Mouse (Mus musculus): ENCODE data around the gene Vps41. TPM values are rescaled to one million over a fixed set of nuclear protein-coding genes. Genes with fewer than 3 reads are reported as not detected.

Vps41 gene
- polyA plus RNA-seq, 1 experiment from 2014 or later = 116 TPM

DNA sequence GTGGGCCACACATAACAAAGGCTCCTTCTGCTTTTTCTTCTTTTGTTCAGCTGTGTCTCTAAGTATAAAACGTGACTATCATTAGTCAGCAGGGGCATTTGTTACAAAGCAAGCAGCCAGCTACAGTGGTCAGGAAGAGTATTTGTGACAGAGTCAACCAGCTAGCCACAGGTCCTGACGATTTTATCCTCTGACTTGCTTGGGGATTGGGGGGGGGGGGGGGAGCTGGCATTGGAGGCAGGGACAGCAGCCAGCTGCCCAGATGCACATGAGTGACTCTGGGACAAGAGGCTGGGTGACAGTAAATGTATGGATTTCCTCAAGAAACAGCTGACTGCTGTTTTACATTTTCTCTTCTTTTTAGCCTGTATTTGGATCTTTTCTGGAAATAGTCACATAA lies 50.8 kb downstream of the Vps41 start:
- WGBS = 2% methylated on average over 2 of the region's 2 CpGs
- no peak overlapping the region for H3K27ac ChIP-seq (replicated peaks)
- no peak for ATAC-seq (ENCODE audit: low FRiP score, low read depth)
- H3K9ac ChIP-seq = no peak overlapping the region
- no peaks in the 10 kb centered on the region for H3K27me3 ChIP-seq
- no peak overlapping the region for H3K4me3 ChIP-seq
- peaks cover 7% of the 10 kb centered on the region for H3K4me1 ChIP-seq (replicated peaks)
- H3K36me3 ChIP-seq = no peaks in the 10 kb centered on the region
- no peaks in the 10 kb centered on the region for H3K9me3 ChIP-seq
- H3K4me2 ChIP-seq = no peak overlapping the region

DNA sequence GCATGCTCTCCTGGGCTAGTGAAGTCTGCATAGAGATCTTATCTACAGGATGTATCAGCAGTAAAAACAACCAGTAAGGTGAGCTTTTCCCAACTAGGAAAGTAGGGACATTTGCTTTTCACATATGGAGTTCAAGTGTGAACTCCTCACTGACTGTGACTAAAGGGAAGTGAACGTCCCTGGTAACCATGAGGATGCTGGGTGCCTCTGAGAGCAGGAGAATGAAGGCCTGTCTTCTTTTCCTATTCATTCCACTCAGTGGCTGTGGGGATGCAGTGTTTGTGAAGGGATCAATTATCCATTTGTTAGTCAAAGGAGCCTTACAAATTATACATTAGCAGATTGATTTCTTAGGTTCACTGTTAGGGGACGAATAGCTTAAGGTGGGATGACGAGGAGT lies 51.4 kb downstream of the Vps41 start:
- Histone ChIP-seq H3K9ac (no peak overlapping the region), H3K36me3 (no peaks in the 10 kb centered on the region)

DNA sequence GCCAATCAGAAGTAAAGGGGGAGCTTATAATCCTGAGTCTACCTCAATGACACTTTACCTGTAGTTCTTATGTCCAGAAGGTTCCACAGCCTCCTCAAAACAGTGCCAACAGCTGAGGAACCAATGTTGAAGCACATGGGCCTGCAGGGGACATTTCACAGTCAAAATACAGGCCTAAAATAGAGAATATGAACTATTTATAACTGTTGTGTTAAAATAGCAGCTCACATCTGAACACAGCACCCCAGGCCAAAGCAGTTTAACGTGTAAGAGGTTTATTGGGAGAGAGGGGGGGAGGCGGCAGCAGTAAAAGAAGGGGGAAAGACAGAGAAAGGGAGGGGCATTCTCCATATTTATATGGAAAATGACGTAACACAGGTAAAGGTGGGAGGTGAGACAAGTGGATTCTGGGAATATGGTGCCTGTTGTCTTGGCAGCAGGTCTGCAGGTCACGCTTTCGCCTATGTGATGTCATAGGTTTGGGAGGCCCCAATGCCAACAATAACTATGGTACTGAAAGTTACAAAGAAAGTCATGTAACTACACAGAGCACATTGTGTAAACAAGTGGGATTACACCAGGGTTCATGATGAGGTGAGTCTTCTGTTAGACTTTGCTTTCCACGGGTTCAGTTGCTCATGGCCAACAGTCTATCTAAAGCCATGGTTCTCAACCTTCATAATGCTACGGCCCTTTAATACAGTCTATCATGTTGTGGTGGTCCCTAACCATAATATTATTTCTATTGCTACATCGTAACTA lies 56.5 kb downstream of the Vps41 start:
- no peak overlapping the region for H3K27ac ChIP-seq (replicated peaks)
- H3K4me1 ChIP-seq (replicated peaks) = peaks cover under 1% of the 10 kb centered on the region; the same call in 1 of the 2 replicates
- no peak overlapping the region for H3K4me3 ChIP-seq
- no peaks in the 10 kb centered on the region for H3K27me3 ChIP-seq
- H3K4me2 ChIP-seq = no peak overlapping the region
- WGBS = 95% methylated on average over 8 of the region's 8 CpGs
- no peak for ATAC-seq (ENCODE audit: low FRiP score, low read depth)
- H3K36me3 ChIP-seq = no peaks in the 10 kb centered on the region
- no peaks in the 10 kb centered on the region for H3K9me3 ChIP-seq
- no peak overlapping the region for H3K9ac ChIP-seq

More for the DNA sequence above, 51.4 kb downstream of the Vps41 start:
- Histone ChIP-seq H3K4me1 (replicated peaks) (peaks cover 7% of the 10 kb centered on the region), H3K9me3 (no peaks in the 10 kb centered on the region), H3K27me3 (no peaks in the 10 kb centered on the region), H3K4me2 (no peak overlapping the region), H3K4me3 (no peak overlapping the region), H3K27ac (replicated peaks) (no peak overlapping the region)
- 33% methylated on average over 3 of the region's 3 CpGs for WGBS
- no peak; the same call in 1 of the 2 replicates for ATAC-seq (ENCODE audit: low FRiP score, low read depth)

DNA sequence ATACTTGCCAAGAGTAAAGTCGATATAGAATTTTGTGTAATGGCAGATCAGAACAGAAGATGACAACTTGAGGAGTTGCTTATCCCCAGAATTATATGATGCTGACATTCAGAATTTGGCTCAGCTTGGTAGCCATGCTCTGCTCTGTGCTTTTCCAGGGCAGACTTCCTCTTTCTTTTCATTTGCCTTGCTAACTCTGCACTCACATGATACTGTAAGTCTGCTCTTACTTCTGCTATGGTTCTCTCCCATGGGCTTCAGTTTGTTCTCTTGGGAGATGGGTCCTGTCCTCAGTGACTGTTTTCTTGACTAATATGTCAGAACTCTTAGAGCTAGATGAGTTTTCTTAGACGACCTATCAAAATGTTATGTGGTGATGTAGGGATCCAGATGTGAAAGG lies 64.2 kb downstream of the Vps41 start:
- Histone ChIP-seq H3K9me3 (no peaks in the 10 kb centered on the region), H3K4me1 (replicated peaks) (no peaks in the 10 kb centered on the region), H3K27me3 (no peaks in the 10 kb centered on the region), H3K4me3 (no peak overlapping the region), H3K27ac (replicated peaks) (no peak overlapping the region), H3K36me3 (no peaks in the 10 kb centered on the region), H3K4me2 (no peak overlapping the region), H3K9ac (no peak overlapping the region)
- 91% methylated on average over 2 of the region's 2 CpGs for WGBS
- ATAC-seq (ENCODE audit: low FRiP score, low read depth) = no peak

DNA sequence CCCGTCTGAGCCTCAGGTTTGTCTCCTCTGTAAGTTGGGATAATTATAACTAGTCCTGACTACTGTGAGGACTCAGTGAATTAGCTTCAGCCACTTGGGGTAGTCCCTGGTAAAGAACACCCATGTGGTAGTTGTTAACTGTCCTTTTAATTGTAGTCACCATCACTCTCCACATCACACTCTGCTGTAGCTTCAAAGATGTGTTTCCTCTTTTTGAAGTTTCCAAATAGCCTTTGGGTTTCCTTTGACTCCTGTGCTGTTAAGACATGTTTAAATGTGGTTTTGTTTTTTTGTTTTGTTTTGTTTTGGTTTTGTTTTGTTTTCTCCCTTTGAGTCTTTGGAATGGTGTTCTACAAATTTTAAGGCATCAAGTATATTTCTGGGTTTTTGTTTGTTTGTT lies 68.6 kb downstream of the Vps41 start:
- H3K36me3 ChIP-seq = no peaks in the 10 kb centered on the region
- H3K9ac ChIP-seq = no peak overlapping the region
- no peaks in the 10 kb centered on the region for H3K27me3 ChIP-seq
- H3K4me1 ChIP-seq (replicated peaks) = peaks cover 7% of the 10 kb centered on the region
- WGBS = 88% methylated on average over 1 of the region's 1 CpGs
- H3K27ac ChIP-seq (replicated peaks) = no peak overlapping the region
- ATAC-seq (ENCODE audit: low FRiP score, low read depth) = no peak
- no peak overlapping the region for H3K4me2 ChIP-seq
- no peak overlapping the region for H3K4me3 ChIP-seq
- no peaks in the 10 kb centered on the region for H3K9me3 ChIP-seq

DNA sequence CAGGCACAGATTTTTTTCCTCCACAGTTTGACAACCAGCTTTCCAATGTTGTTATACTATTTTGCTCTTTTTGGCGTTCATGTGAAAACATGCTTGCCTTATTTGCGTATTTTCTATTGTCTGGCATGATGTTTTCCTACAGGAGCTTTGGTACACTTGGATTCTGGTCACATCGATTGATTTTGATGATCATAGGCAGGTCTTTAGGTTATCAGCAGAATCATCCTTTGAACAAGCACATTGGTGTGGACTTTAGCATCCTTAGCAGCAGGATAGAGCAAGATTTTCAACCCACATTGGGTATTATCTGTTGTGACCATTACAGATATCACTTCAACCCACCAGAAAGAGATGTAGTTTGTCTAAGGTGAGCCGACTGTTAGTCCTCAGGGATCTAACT lies 71.0 kb downstream of the Vps41 start:
- 94% methylated on average over 4 of the region's 4 CpGs for WGBS
- Histone ChIP-seq H3K4me1 (replicated peaks) (peaks cover 7% of the 10 kb centered on the region), H3K27me3 (no peaks in the 10 kb centered on the region), H3K4me3 (no peak overlapping the region), H3K36me3 (no peaks in the 10 kb centered on the region), H3K27ac (replicated peaks) (no peak overlapping the region), H3K9me3 (no peaks in the 10 kb centered on the region), H3K9ac (no peak overlapping the region), H3K4me2 (no peak overlapping the region)
- ATAC-seq (ENCODE audit: low FRiP score, low read depth) = no peak

DNA sequence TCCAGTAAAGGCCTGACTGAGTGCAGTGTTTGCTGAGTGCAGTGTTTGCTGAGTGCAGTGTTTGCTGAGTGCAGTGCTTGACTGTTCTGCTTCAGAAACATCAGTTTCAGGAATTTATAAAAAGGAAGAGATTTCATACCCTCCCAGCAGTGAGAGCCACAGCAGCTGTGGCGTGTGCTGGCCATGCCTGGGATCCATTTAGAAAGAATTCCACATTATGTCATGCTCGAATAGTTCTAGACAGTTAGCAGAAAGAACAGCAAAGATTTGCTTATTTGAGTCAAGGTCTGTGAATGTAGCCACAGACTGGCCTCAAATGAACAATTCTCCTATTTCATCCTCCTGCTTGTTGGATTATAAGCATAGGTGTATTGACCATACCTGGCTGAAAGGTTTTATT lies 71.6 kb downstream of the Vps41 start:
- no peaks in the 10 kb centered on the region for H3K36me3 ChIP-seq
- no peak overlapping the region for H3K4me2 ChIP-seq
- H3K4me1 ChIP-seq (replicated peaks) = peaks cover 7% of the 10 kb centered on the region
- no peak for ATAC-seq (ENCODE audit: low FRiP score, low read depth)
- 53% methylated on average over 2 of the region's 2 CpGs for WGBS
- H3K9me3 ChIP-seq = no peaks in the 10 kb centered on the region
- H3K27ac ChIP-seq (replicated peaks) = no peak overlapping the region
- no peak overlapping the region for H3K9ac ChIP-seq
- no peaks in the 10 kb centered on the region for H3K27me3 ChIP-seq
- H3K4me3 ChIP-seq = no peak overlapping the region

DNA sequence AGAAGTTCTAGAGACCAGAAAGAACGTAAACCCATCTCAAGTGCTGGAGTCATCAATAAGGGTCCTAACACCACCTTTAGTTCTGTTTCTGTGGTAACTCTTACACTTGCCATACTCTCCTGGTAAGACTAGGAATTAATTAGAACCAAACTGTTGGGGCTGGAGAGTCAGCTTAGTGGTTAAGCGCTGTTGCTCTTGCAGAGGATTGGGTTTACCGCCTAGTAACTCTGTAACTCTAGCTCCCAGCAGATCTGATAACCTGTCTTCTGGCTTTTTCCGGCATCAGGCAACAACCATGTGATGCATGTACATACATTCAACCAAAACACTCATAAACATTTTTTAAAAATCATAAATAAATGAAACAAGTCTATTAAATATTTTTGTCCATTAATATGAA lies 72.6 kb downstream of the Vps41 start:
- Histone ChIP-seq H3K9ac (no peak overlapping the region), H3K27ac (replicated peaks) (no peak overlapping the region), H3K4me2 (no peak overlapping the region), H3K4me3 (no peak overlapping the region), H3K36me3 (no peaks in the 10 kb centered on the region), H3K9me3 (no peaks in the 10 kb centered on the region), H3K4me1 (replicated peaks) (peaks cover 7% of the 10 kb centered on the region), H3K27me3 (no peaks in the 10 kb centered on the region)
- ATAC-seq (ENCODE audit: low FRiP score, low read depth) = no peak
- WGBS = 93% methylated on average over 4 of the region's 4 CpGs

DNA sequence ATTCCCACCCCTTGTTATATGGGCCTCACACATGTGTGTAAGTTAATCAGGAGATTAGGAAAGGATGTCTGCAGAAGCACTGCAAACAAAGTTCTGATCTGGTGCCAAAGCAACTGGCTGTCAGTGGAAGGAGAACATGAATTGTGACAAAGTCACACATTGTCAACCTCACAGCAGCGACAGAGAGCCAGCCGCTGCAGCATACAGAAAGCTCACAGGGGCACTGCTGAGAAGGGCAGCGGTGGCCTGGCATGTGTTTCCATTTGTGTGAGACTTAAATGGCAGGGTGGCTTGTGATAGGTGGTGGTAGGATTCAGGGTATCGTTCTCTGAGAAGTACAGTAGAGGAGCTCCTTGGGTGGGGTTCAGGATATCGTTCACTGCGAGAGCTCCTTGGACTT lies 73.0 kb downstream of the Vps41 start:
- Histone ChIP-seq H3K9ac (no peak overlapping the region), H3K4me2 (no peak overlapping the region), H3K27ac (replicated peaks) (no peak overlapping the region), H3K4me1 (replicated peaks) (peaks cover 7% of the 10 kb centered on the region), H3K27me3 (no peaks in the 10 kb centered on the region), H3K4me3 (no peak overlapping the region), H3K36me3 (no peaks in the 10 kb centered on the region), H3K9me3 (no peaks in the 10 kb centered on the region)
- ATAC-seq (ENCODE audit: low FRiP score, low read depth) = no peak
- WGBS = 69% methylated on average over 6 of the region's 6 CpGs

DNA sequence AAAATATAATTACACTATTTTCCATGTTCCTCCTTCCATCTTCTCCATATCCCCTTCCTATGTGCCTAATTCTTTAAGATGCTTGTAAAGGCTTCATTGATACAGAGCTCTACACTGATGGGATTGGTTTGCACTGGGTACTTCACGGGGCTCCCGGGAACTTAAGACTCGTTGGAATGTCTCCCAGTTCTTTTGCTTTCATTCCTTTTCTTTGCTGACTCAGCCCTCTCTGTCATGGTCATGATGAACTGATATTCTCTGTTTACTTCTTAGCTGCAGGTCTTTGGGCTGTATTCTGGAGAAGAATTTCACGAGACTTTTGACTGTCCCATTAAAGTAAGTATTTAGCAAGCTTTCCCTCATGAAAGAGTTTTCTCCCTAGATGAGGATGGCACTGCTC lies 74.2 kb downstream of the Vps41 start:
- WGBS = 67% methylated on average over 4 of the region's 4 CpGs
- no peak overlapping the region for H3K27ac ChIP-seq (replicated peaks)
- no peak for ATAC-seq (ENCODE audit: low FRiP score, low read depth)

DNA sequence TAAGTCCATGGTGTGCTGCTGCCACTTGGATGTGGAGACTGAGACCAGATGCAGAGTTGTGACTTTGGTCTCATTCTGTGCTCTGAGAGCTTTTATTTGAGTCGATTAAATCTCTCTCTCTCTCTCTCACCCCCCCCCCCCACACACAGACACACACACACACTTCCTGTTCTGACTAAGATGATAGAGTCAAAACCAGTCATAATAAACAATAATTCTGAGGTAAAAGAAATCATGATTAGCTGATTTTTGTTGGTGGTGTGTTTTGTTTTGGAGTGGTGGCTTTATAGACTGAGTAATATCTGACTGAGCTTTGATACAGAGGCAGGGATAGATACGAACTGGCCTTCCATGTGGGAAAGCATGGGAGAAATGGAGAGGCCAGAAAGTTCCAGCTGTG lies 74.6 kb downstream of the Vps41 start:
- Histone ChIP-seq H3K4me3 (no peak overlapping the region), H3K4me1 (replicated peaks) (peaks cover 7% of the 10 kb centered on the region), H3K9ac (no peak overlapping the region), H3K27me3 (no peaks in the 10 kb centered on the region), H3K27ac (replicated peaks) (no peak overlapping the region), H3K36me3 (no peaks in the 10 kb centered on the region), H3K4me2 (no peak overlapping the region), H3K9me3 (no peaks in the 10 kb centered on the region)
- no peak for ATAC-seq (ENCODE audit: low FRiP score, low read depth)
- WGBS = 87% methylated on average over 2 of the region's 2 CpGs

More for the DNA sequence above, 74.2 kb downstream of the Vps41 start:
- Histone ChIP-seq H3K4me3 (no peak overlapping the region), H3K27me3 (no peaks in the 10 kb centered on the region), H3K4me2 (no peak overlapping the region), H3K9me3 (no peaks in the 10 kb centered on the region), H3K9ac (no peak overlapping the region), H3K36me3 (no peaks in the 10 kb centered on the region), H3K4me1 (replicated peaks) (peaks cover 7% of the 10 kb centered on the region)

DNA sequence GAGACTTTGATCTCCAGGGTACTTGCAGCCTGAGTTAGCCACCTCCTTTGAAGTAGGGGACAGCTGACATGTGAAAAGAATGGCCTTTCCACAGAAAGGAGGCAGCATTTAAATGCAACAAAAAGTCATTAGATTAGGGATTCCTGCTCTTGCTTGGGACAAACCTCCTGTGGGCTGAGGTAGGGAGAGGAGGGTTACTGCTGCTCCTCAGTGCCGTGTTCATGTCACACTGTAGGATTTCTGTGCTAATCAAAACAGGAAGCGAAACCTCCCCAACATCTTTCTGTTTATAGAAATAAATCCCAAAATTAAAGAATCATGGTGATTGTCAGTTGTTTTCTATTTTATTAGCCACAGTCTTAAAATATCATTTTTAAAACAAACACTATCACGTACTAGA lies 77.4 kb downstream of the Vps41 start:
- H3K27ac ChIP-seq (replicated peaks) = no peak overlapping the region
- H3K4me3 ChIP-seq = no peak overlapping the region
- H3K36me3 ChIP-seq = no peaks in the 10 kb centered on the region
- H3K27me3 ChIP-seq = no peaks in the 10 kb centered on the region
- no peak overlapping the region for H3K4me2 ChIP-seq
- peaks cover 7% of the 10 kb centered on the region for H3K4me1 ChIP-seq (replicated peaks)
- whole genome bisulfite sequencing = 74% methylated on average over 3 of the region's 3 CpGs
- no peaks in the 10 kb centered on the region for H3K9me3 ChIP-seq
- no peak overlapping the region for H3K9ac ChIP-seq
- no peak for ATAC-seq (ENCODE audit: low FRiP score, low read depth)

DNA sequence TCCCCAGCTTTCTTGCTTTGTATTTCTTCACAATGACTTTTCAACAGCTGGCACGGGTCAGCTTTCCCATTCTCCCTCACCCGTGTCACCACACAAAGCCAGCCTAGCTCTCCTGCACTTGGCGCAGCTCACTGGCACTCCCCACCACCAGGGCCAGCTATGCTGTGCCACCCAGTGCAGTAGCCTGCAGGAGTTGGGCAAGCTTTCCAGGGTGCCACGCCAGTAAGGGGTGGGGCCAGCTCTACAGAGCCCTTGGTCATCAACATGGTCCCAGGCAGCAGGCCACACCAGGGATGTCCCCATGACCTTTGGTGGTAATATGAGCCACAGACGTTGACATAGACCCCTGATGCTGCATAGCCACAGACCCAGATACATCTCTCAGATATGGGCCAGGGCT lies 80.5 kb downstream of the Vps41 start:
- no peak overlapping the region for H3K27ac ChIP-seq (replicated peaks)
- H3K9ac ChIP-seq = no peak overlapping the region
- H3K9me3 ChIP-seq = no peaks in the 10 kb centered on the region
- H3K4me3 ChIP-seq = no peak overlapping the region
- no peak for ATAC-seq (ENCODE audit: low FRiP score, low read depth)
- H3K4me1 ChIP-seq (replicated peaks) = no peaks in the 10 kb centered on the region
- 89% methylated on average over 5 of the region's 5 CpGs for WGBS
- no peaks in the 10 kb centered on the region for H3K36me3 ChIP-seq
- H3K27me3 ChIP-seq = no peaks in the 10 kb centered on the region
- no peak overlapping the region for H3K4me2 ChIP-seq

All from hindbrain, embryonic 15.5 days (tissue).